Mouse (Mus musculus) liver, postnatal 0 days (tissue): ENCODE measurements around the gene Astn1. TPM values are rescaled to one million over a fixed set of nuclear protein-coding genes. Genes with fewer than 3 reads are reported as not detected.

Source experiments
- ATAC-seq: fragments of 200-750 bp; cut with Nextera tagmentation; 2 replicates; pipeline ENCODE4 v1.8.0; 2017; ENCODE audit warnings: mild to moderate bottlenecking, moderate library complexity
- DNase-seq: peaks from one replicate; pipeline ENCODE4 v3.0.0-alpha.2; 2016
- H3K27ac ChIP-seq: fragments of 300-500 bp; sonication (generic); 2 replicates; pipeline ENCODE4 v1.5.1; 2014; ENCODE audit warnings: antibody characterized with exemption, moderate library complexity, mild to moderate bottlenecking, low read depth
- H3K27me3 ChIP-seq: fragments of 300-500 bp; sonication (generic); 2 replicates; pipeline ENCODE4 v1.6.1; 2014; ENCODE audit warnings: low read length, control low read depth, mixed read lengths; ENCODE audit not compliant: insufficient read depth
- H3K36me3 ChIP-seq: fragments of 300-500 bp; sonication (generic); replicated peaks from 2 replicates; pipeline ENCODE4 v1.6.1; 2014; ENCODE audit warnings: mild to moderate bottlenecking, control low read depth, low read length, moderate library complexity, mixed read lengths; ENCODE audit not compliant: insufficient read depth
- H3K4me1 ChIP-seq: fragments of 300-500 bp; sonication (generic); 2 replicates; pipeline ENCODE4 v1.6.1; 2014; ENCODE audit warnings: antibody characterized with exemption, mild to moderate bottlenecking, control low read depth; ENCODE audit not compliant: insufficient read depth
- H3K4me2 ChIP-seq: fragments of 300-500 bp; sonication (generic); 2 replicates; pipeline ENCODE4 v1.6.1; 2014; ENCODE audit warnings: low read depth, mild to moderate bottlenecking, low read length, moderate library complexity, mixed read lengths
- H3K4me3 ChIP-seq: fragments of 300-500 bp; sonication (generic); 2 replicates; pipeline ENCODE4 v1.5.1; 2014; ENCODE audit warnings: low read depth, low read length
- H3K9ac ChIP-seq: fragments of 300-500 bp; sonication (generic); replicated peaks from 2 replicates; pipeline ENCODE4 v1.6.1; 2014; ENCODE audit warnings: mild to moderate bottlenecking, moderate library complexity
- H3K9me3 ChIP-seq: fragments of 300-500 bp; sonication (generic); 2 replicates; pipeline ENCODE4 v1.6.1; 2016; ENCODE audit warnings: mild to moderate bottlenecking, control low read depth, low read length, mixed read lengths
- CTCF ChIP-seq: sonication (generic); IDR thresholded peaks from 2 replicates; pipeline ENCODE4 v1.5.1; 2016; ENCODE audit warnings: antibody characterized with exemption, low read depth
- EP300 ChIP-seq: IDR thresholded peaks from 2 replicates; pipeline ENCODE4 v1.6.1; 2016; ENCODE audit warnings: antibody characterized with exemption, low read depth, mild to moderate bottlenecking
- WGBS: fragments of 180-500 bp; shearing (Covaris S2); extraction: QIAGEN DNeasy Blood & Tissue Kit; methylation state at CpG from one replicate; pipeline ENCODE4 v1.1.7; 2014; ENCODE audit not compliant: insufficient replicate concordance; 5-methylcytosine and 5-hydroxymethylcytosine counted together
- polyA plus RNA-seq: library from polyadenylated mRNA; unstranded; fragments of >200 nt; fragmentation: Nextera tagmentation; extraction: Ambion mirVana; gene quantifications from 2 replicates; pipeline ENCODE4 v1.2.1, GENCODE M21; 2015

Astn1 gene
- polyA plus RNA-seq, 1 experiment from 2014 or later = not detected

GRCm38 (mm10) chr1:158605597-158605996 is 243.5 kb downstream of the Astn1 start:
- WGBS = 63% methylated on average over 4 of the region's 4 CpGs
- H3K4me2 ChIP-seq = no peak overlapping the region
- H3K4me1 ChIP-seq = no peaks in the 10 kb centered on the region
- H3K27ac ChIP-seq = no peak overlapping the region
- TF ChIP-seq EP300 = no peak
- no peak for TF ChIP-seq CTCF
- H3K27me3 ChIP-seq = no peaks in the 10 kb centered on the region
- no peak overlapping the region for H3K9ac ChIP-seq
- H3K4me3 ChIP-seq = no peak overlapping the region
- DNase-seq (no peak), ATAC-seq (no peak)
- H3K36me3 ChIP-seq = no peaks in the 10 kb centered on the region
- H3K9me3 ChIP-seq = no peaks in the 10 kb centered on the region

DNA sequence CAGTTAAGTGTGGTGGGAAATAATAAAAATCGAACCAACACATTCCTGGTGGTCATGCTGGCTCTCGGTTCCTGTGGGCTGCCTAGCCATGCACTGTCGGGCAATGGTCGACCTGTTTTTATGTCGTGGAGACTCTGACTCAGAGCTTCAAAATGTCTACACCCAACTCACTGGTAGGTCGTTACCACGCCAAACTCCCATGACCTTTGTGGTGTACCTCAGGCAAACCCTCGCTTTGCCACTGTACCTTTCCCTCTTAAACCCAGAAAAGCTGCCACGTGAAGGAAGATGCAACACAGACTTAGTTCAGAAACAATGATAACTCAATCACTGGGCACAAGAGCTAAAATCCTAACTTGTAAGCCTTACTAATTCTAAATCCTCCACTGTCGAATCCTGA is 244.3 kb downstream of the Astn1 start:
- Histone ChIP-seq H3K27me3 (no peaks in the 10 kb centered on the region), H3K4me3 (no peak overlapping the region), H3K36me3 (no peaks in the 10 kb centered on the region), H3K4me1 (no peaks in the 10 kb centered on the region), H3K9ac (no peak overlapping the region), H3K27ac (no peak overlapping the region), H3K4me2 (no peak overlapping the region), H3K9me3 (no peaks in the 10 kb centered on the region)
- no peak for TF ChIP-seq EP300
- no peak for TF ChIP-seq CTCF
- ATAC-seq = no peak
- DNase-seq = no peak
- WGBS = 74% methylated on average over 10 of the region's 10 CpGs

GRCm38 (mm10) chr1:158607201-158607600 is 245.1 kb downstream of the Astn1 start:
- ATAC-seq = no peak
- no peak for DNase-seq
- TF ChIP-seq EP300 (no peak), CTCF (no peak)
- no peak overlapping the region for H3K27ac ChIP-seq
- H3K4me1 ChIP-seq = no peaks in the 10 kb centered on the region
- no peak overlapping the region for H3K4me3 ChIP-seq
- H3K27me3 ChIP-seq = no peaks in the 10 kb centered on the region
- no peaks in the 10 kb centered on the region for H3K9me3 ChIP-seq
- no peak overlapping the region for H3K4me2 ChIP-seq
- whole genome bisulfite sequencing = 64% methylated on average over 1 of the region's 1 CpGs
- H3K36me3 ChIP-seq = no peaks in the 10 kb centered on the region
- no peak overlapping the region for H3K9ac ChIP-seq

DNA sequence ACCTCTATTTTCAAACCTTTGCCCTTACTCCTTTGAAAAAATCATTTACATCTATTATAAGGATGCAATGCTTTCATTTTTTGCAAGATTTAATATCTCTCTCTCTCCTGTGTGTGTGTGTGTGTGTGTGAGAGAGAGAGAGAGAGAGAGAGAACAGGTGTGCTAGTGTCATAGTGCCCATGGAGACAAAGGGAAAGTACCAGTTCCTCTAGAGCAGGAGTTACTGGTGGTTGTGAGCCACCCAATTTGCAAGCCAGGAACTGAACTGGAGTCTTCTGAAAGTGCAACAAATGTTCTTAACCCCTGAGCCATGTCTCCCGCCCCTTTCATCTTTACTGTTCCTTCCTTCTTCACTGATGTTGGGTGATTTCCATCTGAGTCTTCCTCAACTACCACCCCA is 253.1 kb downstream of the Astn1 start:
- WGBS = 82% methylated on average over 1 of the region's 1 CpGs
- Histone ChIP-seq H3K9ac (no peak overlapping the region), H3K9me3 (no peaks in the 10 kb centered on the region), H3K4me2 (no peak overlapping the region), H3K27me3 (no peaks in the 10 kb centered on the region), H3K4me1 (no peaks in the 10 kb centered on the region), H3K27ac (no peak overlapping the region), H3K4me3 (no peak overlapping the region), H3K36me3 (no peaks in the 10 kb centered on the region)
- ATAC-seq (no peak), DNase-seq (no peak)
- no peak for TF ChIP-seq CTCF
- no peak for TF ChIP-seq EP300

DNA sequence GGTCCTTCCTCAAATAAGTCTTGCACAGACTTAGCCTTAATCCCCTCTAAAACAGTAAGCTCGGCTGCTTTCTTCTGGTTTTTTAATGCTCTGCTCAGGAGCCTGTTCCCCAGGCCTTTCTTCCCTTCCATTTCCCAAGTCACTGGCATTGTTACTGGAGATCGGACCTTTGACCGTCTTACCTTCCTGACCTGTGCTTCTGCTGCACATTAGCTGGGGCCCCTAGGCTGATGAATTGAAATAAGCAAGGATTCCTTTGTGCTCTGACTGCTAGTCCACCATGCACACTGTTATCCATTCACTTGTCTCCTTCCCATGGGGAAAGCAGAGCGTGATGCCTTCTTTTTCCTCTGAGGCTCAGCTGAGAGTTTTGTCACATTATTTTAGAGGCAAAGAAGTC is 255.9 kb downstream of the Astn1 start:
- Histone ChIP-seq H3K9me3 (no peaks in the 10 kb centered on the region), H3K36me3 (no peaks in the 10 kb centered on the region), H3K4me3 (no peak overlapping the region), H3K4me1 (no peaks in the 10 kb centered on the region), H3K27me3 (no peaks in the 10 kb centered on the region), H3K4me2 (no peak overlapping the region), H3K27ac (no peak overlapping the region), H3K9ac (no peak overlapping the region)
- no peak for ATAC-seq
- 76% methylated on average over 4 of the region's 4 CpGs for WGBS
- TF ChIP-seq CTCF = no peak
- no peak for TF ChIP-seq EP300
- no peak for DNase-seq

- Histone ChIP-seq H3K27ac (no peak overlapping the region), H3K4me2 (no peak overlapping the region), H3K9me3 (no peaks in the 10 kb centered on the region), H3K27me3 (no peaks in the 10 kb centered on the region), H3K36me3 (no peaks in the 10 kb centered on the region), H3K4me3 (no peak overlapping the region), H3K9ac (no peak overlapping the region), H3K4me1 (no peaks in the 10 kb centered on the region)
- WGBS = 61% methylated on average over 4 of the region's 4 CpGs
- no peak for ATAC-seq
- no peak for DNase-seq
- TF ChIP-seq EP300 (no peak), CTCF (no peak)
Measured at GRCm38 (mm10) chr1:158632935-158633334, 270.9 kb downstream of the Astn1 start.

GRCm38 (mm10) chr1:158633441-158633840 is 271.4 kb downstream of the Astn1 start:
- Histone ChIP-seq H3K9me3 (no peaks in the 10 kb centered on the region), H3K27ac (no peak overlapping the region), H3K9ac (no peak overlapping the region), H3K27me3 (no peaks in the 10 kb centered on the region), H3K36me3 (no peaks in the 10 kb centered on the region), H3K4me1 (no peaks in the 10 kb centered on the region), H3K4me3 (no peak overlapping the region), H3K4me2 (no peak overlapping the region)
- DNase-seq = no peak
- ATAC-seq = no peak
- 73% methylated on average over 2 of the region's 2 CpGs for WGBS
- TF ChIP-seq EP300 (no peak), CTCF (no peak)
